Mouse (Mus musculus) midbrain, postnatal 0 days (tissue): ENCODE data around the gene Chd1. TPM values are rescaled to one million over a fixed set of nuclear protein-coding genes. Genes with fewer than 3 reads are reported as not detected.

Experiments used
- ATAC-seq: fragments of 200-750 bp; cut with Nextera tagmentation; 2 replicates; pipeline ENCODE4 v1.8.0; 2017; ENCODE audit warnings: moderate number of reproducible peaks, mild to moderate bottlenecking, moderate TSS enrichment, moderate library complexity; ENCODE audit not compliant: low FRiP score
- DNase-seq: peaks from one replicate; pipeline ENCODE4 v3.0.0-alpha.2; 2015; ENCODE audit warnings: low spot score
- H3K27ac ChIP-seq: fragments of 300-500 bp; sonication (generic); 2 replicates; pipeline ENCODE4 v1.5.1; 2014; ENCODE audit warnings: low read depth, mild to moderate bottlenecking, low read length, mixed read lengths
- H3K27me3 ChIP-seq: fragments of 300-500 bp; sonication (generic); 2 replicates; pipeline ENCODE4 v1.6.1; 2014; ENCODE audit warnings: low read length, control low read depth, mixed read lengths; ENCODE audit not compliant: insufficient read depth
- H3K36me3 ChIP-seq: fragments of 300-500 bp; sonication (generic); 2 replicates; pipeline ENCODE4 v1.6.1; 2014; ENCODE audit warnings: low read length, control low read depth, mixed read lengths; ENCODE audit not compliant: insufficient read depth
- H3K4me1 ChIP-seq: fragments of 300-500 bp; sonication (generic); 2 replicates; pipeline ENCODE4 v1.6.1; 2014; ENCODE audit warnings: mild to moderate bottlenecking, control low read depth, antibody characterized with exemption, low read length, mixed read lengths; ENCODE audit not compliant: insufficient read depth
- H3K4me2 ChIP-seq: fragments of 300-500 bp; sonication (generic); 2 replicates; pipeline ENCODE4 v1.6.1; 2014; ENCODE audit warnings: low read depth, mild to moderate bottlenecking, low read length, mixed read lengths; ENCODE audit not compliant: poor library complexity, severe bottlenecking
- H3K4me3 ChIP-seq: fragments of 300-500 bp; sonication (generic); 2 replicates; pipeline ENCODE4 v1.5.1; 2014; ENCODE audit warnings: low read depth, mild to moderate bottlenecking, low read length, moderate library complexity
- H3K9ac ChIP-seq: fragments of 300-500 bp; sonication (generic); replicated peaks from 2 replicates; pipeline ENCODE4 v1.6.1; 2014; ENCODE audit warnings: mild to moderate bottlenecking, low read length, moderate library complexity, mixed read lengths; ENCODE audit not compliant: poor library complexity, severe bottlenecking
- H3K9me3 ChIP-seq: fragments of 300-500 bp; sonication (generic); 2 replicates; pipeline ENCODE4 v1.6.1; 2016; ENCODE audit warnings: low read length, control low read depth
- CTCF ChIP-seq: IDR thresholded peaks from 2 replicates; pipeline ENCODE4 v1.5.1; 2016; ENCODE audit warnings: antibody characterized with exemption, mild to moderate bottlenecking
- WGBS: fragments of 180-500 bp; shearing (Covaris S2); extraction: QIAGEN DNeasy Blood & Tissue Kit; methylation state at CpG from one replicate; pipeline ENCODE4 v1.1.7; 2014; 5-methylcytosine and 5-hydroxymethylcytosine counted together
- polyA plus RNA-seq: library from polyadenylated mRNA; unstranded; fragments of >200 nt; fragmentation: Nextera tagmentation; extraction: Ambion mirVana; gene quantifications from 2 replicates; pipeline ENCODE4 v1.2.1, GENCODE M21; 2015
- total RNA-seq: library from RNA; depleted of rRNA; stranded (reverse); fragments of >200 nt; gene quantifications from 2 replicates; pipeline ENCODE4 v1.2.3, GENCODE M21; 2014

The Chd1 gene
- total and polyA plus RNA-seq, 2 experiments from 2014 or later = 12.9 to 13.1 TPM

GRCm38 (mm10) chr17:15705303-15706284 lies 827 bp downstream of the Chd1 start:
- ATAC-seq = peak; percentile 70
- peak; percentile 30 for DNase-seq
- WGBS = under 1% methylated on average over 45 of the region's 89 CpGs
- Histone ChIP-seq H3K9ac (peak overlapping the region; percentile 87), H3K27ac (peak overlapping the region; percentile 89), H3K27me3 (no peaks in the 10 kb centered on the region), H3K9me3 (no peaks in the 10 kb centered on the region), H3K4me2 (peak overlapping the region; percentile 99), H3K36me3 (no peaks in the 10 kb centered on the region), H3K4me1 (0 out of 2 replicates have a peak, but pooled peaks cover 4% of the 10 kb centered on the region), H3K4me3 (peak overlapping the region; percentile 91)
- no peak for TF ChIP-seq CTCF

GRCm38 (mm10) chr17:15714507-15714906 lies 9.7 kb downstream of the Chd1 start:
- no peaks in the 10 kb centered on the region for H3K9me3 ChIP-seq
- no peak for ATAC-seq
- DNase-seq = no peak
- no peak overlapping the region for H3K27ac ChIP-seq
- no peak overlapping the region for H3K4me3 ChIP-seq
- no peak overlapping the region for H3K4me2 ChIP-seq
- WGBS = 65% methylated on average over 4 of the region's 4 CpGs
- H3K27me3 ChIP-seq = no peaks in the 10 kb centered on the region
- TF ChIP-seq CTCF = no peak
- H3K36me3 ChIP-seq = no peaks in the 10 kb centered on the region
- H3K4me1 ChIP-seq = no peaks in the 10 kb centered on the region
- H3K9ac ChIP-seq = no peak overlapping the region

- H3K27ac ChIP-seq = no peak overlapping the region
- H3K9ac ChIP-seq = no peak overlapping the region
- H3K9me3 ChIP-seq = no peaks in the 10 kb centered on the region
- TF ChIP-seq CTCF = peak; percentile 65
- DNase-seq (peak; percentile 33), ATAC-seq (peak; percentile 38; the same call in 1 of the 2 replicates)
- no peaks in the 10 kb centered on the region for H3K27me3 ChIP-seq
- WGBS = 70% methylated on average over 3 of the region's 3 CpGs
- H3K4me2 ChIP-seq = no peak overlapping the region
- no peak overlapping the region for H3K4me3 ChIP-seq
- no peaks in the 10 kb centered on the region for H3K36me3 ChIP-seq
- no peaks in the 10 kb centered on the region for H3K4me1 ChIP-seq
Measured at GRCm38 (mm10) chr17:15715013-15715902, 10.5 kb downstream of the Chd1 start.

DNA sequence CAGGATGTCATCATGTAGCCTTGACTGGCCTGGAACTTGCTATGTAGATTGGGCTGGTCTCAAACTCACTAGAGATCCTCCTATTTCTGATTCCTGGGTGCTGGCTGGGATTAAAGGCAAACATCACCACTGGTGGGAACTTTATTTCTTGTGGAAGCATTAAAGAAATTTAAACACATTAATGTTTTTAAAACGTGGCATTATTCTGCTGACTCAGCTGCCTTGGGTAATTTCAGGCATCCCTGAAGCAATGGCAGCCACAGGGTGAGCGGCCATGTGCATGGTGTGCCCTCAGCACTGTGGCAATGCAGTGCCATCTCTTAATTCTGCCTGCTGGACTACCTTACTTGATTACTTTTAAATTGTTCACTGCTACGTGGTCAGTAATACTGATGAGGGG lies 11.2 kb downstream of the Chd1 start:
- no peak overlapping the region for H3K4me3 ChIP-seq
- no peak for DNase-seq
- H3K36me3 ChIP-seq = no peaks in the 10 kb centered on the region
- H3K9me3 ChIP-seq = no peaks in the 10 kb centered on the region
- 87% methylated on average over 3 of the region's 3 CpGs for WGBS
- no peak for ATAC-seq
- H3K27me3 ChIP-seq = no peaks in the 10 kb centered on the region
- no peak overlapping the region for H3K9ac ChIP-seq
- TF ChIP-seq CTCF = no peak
- H3K4me1 ChIP-seq = no peaks in the 10 kb centered on the region
- no peak overlapping the region for H3K4me2 ChIP-seq
- no peak overlapping the region for H3K27ac ChIP-seq

DNA sequence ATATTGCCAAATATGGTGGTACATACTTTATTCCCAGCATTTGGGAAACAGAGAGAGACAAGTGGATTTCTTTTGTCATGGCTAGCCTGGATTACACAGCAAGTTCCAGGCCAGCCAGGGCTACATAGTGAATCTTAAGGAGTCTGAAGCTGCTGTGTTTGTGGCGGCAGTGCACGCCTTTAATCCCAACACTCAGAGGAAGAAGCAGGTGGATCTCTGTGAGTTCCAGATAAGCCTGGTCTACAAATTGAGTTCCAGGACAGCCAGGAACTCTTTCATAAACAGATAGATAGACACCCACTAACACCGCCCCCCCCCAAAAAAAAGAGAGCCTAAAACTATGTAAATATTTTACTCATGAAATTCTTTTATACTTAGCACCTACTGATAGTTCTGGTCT lies 16.1 kb downstream of the Chd1 start:
- Histone ChIP-seq H3K27me3 (no peaks in the 10 kb centered on the region), H3K9me3 (no peaks in the 10 kb centered on the region), H3K36me3 (peaks cover 4% of the 10 kb centered on the region), H3K4me2 (no peak overlapping the region), H3K4me1 (no peaks in the 10 kb centered on the region), H3K4me3 (no peak overlapping the region), H3K9ac (no peak overlapping the region), H3K27ac (no peak overlapping the region)
- WGBS = 98% methylated on average over 3 of the region's 3 CpGs
- TF ChIP-seq CTCF = no peak
- DNase-seq = no peak
- ATAC-seq = no peak
